Mouse (Mus musculus) adrenal gland, adult 8-10 months (tissue): ENCODE data around the gene Mark1. TPM values are rescaled to one million over a fixed set of nuclear protein-coding genes. Genes with fewer than 3 reads are reported as not detected.
A peak's percentile ranks its signal among the peaks of the same experiment; 100 is the strongest.

Experiments used
- DNase-seq: peaks from one replicate; pipeline ENCODE4 v3.0.0; 2022
- total RNA-seq, 4 experiments: library from RNA; stranded (reverse); gene quantifications; 2 replicates each; pipeline ENCODE4 v1.2.4; 2022

Gene Mark1
- total RNA-seq, 4 experiments from 2014 or later, result 5.2 to 10.7 (median 8.5) TPM

- DNase-seq, result no peak
Measured at GRCm38 (mm10) chr1:184886160-184886559, 113.2 kb downstream of the Mark1 start.

GRCm38 (mm10) chr1:184882281-184883268 is 116.8 kb downstream of the Mark1 start, which contains the start of gene C130074G19Rik:
Gene C130074G19Rik (minus strand): TSS chr1:184883218.
- DNase-seq, result peak; percentile 57

GRCm38 (mm10) chr1:184881861-184882260 is 117.5 kb downstream of the Mark1 start:
- DNase-seq, result no peak

- DNase-seq, result no peak
Measured at GRCm38 (mm10) chr1:184881211-184881610, 118.2 kb downstream of the Mark1 start.

- no peak for DNase-seq
Measured at GRCm38 (mm10) chr1:184878860-184879259, 120.5 kb downstream of the Mark1 start.

- DNase-seq, result no peak
Measured at GRCm38 (mm10) chr1:184877306-184877705, 122.1 kb downstream of the Mark1 start.

- no peak for DNase-seq
Measured at GRCm38 (mm10) chr1:184873910-184874309, 125.5 kb downstream of the Mark1 start.

GRCm38 (mm10) chr1:184872069-184872819 is 127.1 kb downstream of the Mark1 start:
- DNase-seq, result no peak

- peak; percentile 38 for DNase-seq
Measured at GRCm38 (mm10) chr1:184871506-184871905, 127.9 kb downstream of the Mark1 start.

GRCm38 (mm10) chr1:184870646-184871385 is 128.6 kb downstream of the Mark1 start:
- no peak for DNase-seq

GRCm38 (mm10) chr1:184869939-184870565 is 129.3 kb downstream of the Mark1 start:
- peak; percentile 37 for DNase-seq

- DNase-seq, result no peak
Measured at GRCm38 (mm10) chr1:184867640-184868120, 131.7 kb downstream of the Mark1 start.

- no peak for DNase-seq
Measured at GRCm38 (mm10) chr1:184864381-184864801, 135.0 kb downstream of the Mark1 start.

GRCm38 (mm10) chr1:184862636-184863035 is 136.7 kb downstream of the Mark1 start:
- no peak for DNase-seq

GRCm38 (mm10) chr1:184861551-184861950 is 137.8 kb downstream of the Mark1 start:
- no peak for DNase-seq

- no peak for DNase-seq
Measured at GRCm38 (mm10) chr1:184860276-184860675, 139.1 kb downstream of the Mark1 start.

- DNase-seq, result no peak
Measured at GRCm38 (mm10) chr1:184858253-184858652, 141.1 kb downstream of the Mark1 start.

- DNase-seq, result no peak
Measured at GRCm38 (mm10) chr1:184857216-184857615, 142.2 kb downstream of the Mark1 start.

- DNase-seq, result no peak
Measured at GRCm38 (mm10) chr1:184853922-184854321, 145.4 kb downstream of the Mark1 start.

- peak; percentile 70 for DNase-seq
Measured at GRCm38 (mm10) chr1:184853339-184853738, 146.0 kb downstream of the Mark1 start.

- DNase-seq, result peak; percentile 83
Measured at GRCm38 (mm10) chr1:184851741-184852618, 147.4 kb downstream of the Mark1 start.
